Mouse (Mus musculus): ENCODE measurements around the gene Gm16253.

DNA sequence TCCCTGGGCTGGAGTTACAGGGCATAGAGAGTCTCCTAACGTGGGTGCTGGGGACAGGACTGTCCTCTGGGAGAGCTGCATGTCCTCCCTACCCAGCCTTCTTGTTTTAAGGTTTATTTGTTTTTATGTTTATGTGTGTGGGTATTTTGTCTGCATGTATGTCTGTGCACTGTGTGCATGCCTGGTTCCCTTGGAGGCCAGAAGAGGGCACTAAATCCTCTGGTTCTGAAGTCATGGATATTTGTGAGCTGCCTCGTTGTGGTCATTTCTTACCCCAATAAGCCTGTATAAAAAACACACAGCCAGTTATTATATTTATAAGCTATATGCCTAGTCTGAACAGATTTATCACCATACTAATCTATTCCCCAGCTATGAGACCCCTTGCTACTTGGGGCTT lies 42.5 kb upstream of the Gm16253 start:
- TF ChIP-seq POLR2A (IDR thresholded peaks at IDR 0.05; ENCODE audit: control insufficient read depth, extremely low read depth, insufficient read depth, low read length, poor library complexity) (no peak), CTCF (IDR thresholded peaks at IDR 0.05; ENCODE audit: borderline replicate concordance, control insufficient read depth, extremely low read depth, insufficient read depth, low read length, poor library complexity) (no peak)
